Mouse (Mus musculus): ENCODE results near the gene Gnb4.

Gnb4 gene

DNA sequence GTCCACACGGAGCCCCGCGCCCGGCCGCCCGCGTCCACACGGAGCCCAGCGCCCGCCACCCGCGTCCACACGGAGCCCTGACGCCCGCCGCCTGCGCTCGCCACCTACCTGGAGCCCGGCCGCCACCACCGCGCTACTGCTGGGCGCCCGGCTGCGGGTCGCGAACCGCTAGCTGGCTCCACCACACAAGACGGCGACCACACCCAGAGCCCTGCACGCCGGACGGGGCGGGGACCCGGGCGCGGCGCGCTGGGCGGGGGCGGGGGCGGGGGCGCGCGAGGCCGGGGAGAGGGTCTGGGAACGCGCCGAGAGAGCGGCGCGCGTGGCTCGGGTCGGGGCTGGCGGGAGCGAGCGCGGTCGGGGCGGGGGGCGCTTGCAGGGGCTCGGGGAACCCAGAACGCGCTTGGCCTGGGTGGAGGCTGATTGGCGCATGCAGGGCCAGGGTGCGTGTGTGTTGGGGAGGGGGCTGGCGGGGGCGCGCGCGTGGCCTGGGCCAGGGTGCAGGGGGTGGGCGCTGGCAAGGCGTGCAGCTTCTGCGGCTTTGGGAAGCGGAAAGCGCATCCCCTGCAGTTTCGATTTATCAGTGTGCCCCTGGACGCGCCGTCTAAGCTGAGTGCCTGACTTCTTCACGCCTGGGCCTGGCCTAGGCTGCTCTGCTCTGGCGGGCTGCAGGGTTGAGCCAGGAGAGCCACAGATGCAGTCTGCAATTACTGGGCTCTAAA is at the start of gene Gnb4:
Gene Gnb4, minus strand, starts transcription at position 255 of the 722 bp plus-strand sequence.
- peak; percentile 74 for DNase-seq

DNA sequence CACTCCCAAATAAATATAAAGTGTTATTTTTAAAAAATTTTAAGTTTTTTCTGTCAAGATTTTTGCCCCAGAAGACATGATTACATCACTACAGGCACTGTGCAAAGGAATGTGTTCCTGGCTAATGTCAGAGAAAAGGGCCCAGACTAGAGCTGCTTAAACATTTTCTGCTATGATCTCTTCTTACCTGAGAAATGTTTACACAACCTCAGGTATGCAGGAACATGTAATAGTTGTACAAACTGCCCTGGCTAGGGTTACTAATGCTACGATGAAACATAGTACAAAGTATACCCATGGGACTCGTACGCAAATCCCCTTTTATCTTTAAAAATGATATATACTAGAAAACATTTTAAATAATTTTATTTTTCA is 45.2 kb upstream of the Gnb4 start:
- DNase-seq = no peak

DNA sequence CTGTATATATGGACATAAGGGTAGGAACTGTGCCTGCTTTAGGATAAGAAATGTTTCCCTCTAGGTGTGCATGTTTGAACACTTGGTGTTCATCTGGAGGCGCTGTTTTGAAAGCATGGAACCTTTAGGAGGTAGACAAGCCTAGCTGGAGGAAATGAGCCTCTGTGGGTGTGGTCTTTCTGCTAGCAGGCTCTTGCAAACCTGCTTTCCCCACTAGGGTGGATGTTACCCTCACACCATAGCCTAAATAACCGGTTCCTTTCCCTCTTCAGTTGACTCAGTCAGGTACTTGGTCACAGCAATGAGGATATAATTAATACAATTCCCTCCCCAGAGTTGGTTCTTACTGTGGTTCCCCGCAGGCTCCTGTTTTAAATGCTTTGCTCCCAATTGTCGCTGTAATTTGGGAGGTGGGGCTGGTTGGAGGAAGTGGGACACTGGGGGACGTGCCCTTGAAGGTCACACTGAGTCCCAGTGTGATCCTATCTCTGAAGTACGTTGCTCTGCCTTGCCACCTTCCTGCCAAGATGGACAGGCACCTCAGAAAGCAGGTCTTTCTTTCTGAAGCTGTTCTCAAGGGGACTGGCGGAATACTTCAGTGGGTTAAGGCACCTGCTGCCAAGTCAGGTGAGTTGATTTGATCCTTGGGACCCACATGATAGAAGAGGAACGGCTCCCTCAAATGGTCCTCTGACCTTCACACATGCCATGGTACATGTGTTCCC is 44.6 kb upstream of the Gnb4 start:
- DNase-seq = peak; percentile 37

DNA sequence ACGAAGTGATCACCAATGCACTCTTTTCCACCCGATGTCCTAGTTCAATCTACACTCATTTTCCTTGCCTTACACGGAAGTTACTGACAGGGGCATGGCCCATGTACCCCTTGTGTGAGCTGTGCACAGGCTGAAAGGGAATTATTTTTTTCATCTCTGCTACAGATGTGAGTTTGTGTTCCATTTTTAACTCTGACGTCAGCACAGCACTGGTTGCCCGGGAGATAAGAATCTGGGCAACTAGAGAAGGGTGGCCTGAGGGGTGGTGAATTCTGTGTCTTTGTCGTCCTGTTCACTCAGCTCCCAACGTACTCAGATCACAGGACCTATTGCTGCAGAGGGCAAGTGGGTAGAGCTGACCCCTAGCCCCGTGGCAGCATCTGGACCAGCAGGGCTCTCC is 43.9 kb upstream of the Gnb4 start:
- DNase-seq = peak; percentile 16

DNA sequence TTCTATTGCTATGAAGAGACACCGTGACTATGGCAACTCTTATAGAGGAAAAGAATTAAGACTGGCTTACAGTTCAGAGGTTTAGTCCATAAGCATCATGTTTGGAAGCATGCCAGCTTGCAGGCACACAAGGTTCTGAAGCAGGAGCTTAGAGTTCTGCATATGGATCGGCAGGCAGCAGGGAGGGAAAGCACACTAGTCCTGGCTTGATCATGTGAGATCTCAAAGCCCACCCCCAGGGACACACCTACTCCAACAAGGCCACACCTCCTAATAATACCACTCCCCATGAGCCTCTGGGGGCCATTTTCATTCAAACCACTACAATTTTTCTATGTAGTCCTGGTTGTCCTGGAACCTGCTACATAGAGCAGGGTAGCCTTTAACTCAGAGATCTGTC is 43.1 kb upstream of the Gnb4 start:
- DNase-seq = no peak

DNA sequence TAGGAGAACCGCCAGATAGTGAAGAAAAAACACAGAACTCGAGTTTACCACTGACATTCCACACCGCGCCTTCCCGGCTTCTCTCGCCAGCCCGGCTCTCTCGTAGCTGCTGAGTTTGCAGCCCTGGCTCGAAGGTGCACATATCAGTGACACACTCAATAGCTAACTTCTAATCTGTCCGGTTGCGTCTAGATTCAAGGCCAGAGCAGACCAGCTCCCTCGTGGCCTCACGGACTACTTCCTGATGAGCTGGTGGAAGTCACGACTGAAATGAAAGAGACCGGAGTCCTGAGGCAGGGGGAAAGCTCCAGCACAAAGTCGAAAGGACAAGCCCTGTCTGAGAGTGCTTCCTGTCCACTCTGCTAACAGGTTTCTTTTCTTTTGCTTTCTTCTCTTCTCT is 42.4 kb upstream of the Gnb4 start:
- DNase-seq = no peak

DNA sequence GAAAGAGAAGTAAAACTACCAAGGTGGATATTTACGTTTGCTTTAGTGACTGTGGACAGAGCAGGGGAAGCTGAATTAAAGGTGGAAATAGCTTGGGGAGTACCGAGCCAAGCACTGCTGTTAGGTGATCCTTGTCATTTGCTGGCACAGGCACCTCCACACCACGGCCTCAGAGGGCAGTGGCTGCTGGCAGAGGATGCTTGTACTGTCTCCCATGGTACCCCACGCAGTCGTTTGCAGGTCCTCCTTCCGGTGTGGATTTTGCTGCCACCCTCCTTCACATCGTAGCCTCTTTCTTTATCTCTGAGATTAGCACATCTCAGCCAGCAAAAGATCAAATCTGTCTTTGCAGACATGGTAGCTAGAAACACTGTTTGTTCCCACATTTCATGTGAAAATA is 42.0 kb upstream of the Gnb4 start:
- no peak for DNase-seq

DNA sequence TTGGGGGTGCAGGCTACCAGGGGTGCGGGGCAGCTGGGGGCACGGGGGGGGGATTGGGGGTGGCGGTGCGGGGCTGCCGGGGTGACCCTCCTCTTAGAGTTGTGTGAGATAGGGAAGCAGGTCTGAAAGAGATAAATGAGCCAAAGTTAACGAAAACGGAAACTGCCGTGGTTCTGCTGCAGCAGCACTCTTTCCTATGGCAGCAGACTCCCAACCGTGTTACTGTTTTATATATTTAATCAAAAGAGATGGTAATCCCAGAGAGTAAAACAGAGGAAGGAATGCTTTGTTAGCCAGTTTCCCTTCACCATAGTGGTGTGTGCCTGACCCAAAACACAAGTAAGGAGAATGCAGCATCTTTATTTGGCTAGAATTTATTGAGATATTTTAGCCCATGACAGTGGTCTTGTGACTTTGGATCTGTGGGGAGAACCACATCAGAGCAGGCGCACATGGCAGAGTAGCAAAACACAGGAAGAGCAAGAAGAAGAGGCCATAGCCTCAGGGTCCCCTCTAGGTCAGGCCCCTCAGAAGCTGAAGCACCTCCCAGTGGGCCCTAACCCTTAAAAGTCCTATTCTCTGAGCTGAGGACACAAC is 40.1 kb upstream of the Gnb4 start:
- DNase-seq = peak; percentile 15

DNA sequence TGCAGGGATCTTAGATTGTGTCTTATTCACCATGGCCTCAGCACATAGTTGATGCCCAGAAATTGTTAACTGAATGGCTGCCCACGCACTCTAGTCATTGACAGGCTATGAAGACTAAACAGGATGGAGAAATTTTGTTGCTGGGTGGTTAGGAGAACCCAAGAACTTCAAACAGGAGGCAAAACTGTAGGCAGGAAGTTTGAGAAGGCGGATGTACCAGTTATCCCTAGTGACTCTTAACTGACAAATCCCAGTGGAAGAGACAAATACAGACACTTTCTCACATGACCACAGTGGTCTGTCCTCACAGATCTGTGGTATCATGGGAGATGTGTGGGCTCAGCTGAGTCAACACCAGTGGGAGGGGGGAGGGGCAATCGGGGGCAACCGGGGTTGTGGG is 39.6 kb upstream of the Gnb4 start:
- no peak for DNase-seq

DNA sequence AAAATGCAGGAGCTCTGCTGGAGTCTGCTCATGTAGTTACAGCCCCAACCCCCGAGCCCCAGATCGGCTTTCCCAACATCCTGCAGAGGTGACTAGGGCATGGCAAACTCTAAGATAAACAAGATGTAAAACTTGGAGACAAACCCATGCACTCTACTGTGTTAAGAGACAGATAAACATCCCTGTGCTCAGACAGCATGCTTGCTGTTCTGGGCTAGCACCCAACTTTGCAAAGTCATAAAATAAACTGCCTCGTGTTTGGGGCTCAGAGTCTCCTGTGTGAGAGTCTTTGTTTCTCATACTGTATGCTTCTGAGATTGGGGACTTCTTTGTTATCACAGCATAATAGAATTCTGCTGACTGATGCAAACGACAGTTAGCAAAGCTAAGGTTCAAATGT is 36.4 kb upstream of the Gnb4 start:
- DNase-seq = no peak

DNA sequence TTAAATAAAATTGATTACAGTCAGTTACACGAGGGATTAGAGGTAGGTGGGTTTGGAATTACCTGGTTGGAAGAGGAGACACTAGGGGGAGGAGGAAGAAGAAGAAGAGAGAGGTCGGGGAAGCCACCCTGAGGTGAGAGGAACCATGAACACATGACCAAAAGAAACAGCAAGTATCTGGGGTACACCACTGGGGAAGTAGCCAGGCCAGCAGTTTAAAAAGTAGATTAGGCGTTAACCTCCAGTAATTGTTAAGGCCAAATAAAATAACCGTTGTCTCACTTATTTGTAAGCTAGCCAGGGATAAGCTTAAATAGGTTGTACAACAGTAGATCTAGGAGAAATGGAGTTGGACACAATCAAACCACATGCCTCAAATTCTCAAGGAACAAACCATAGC is 32.9 kb upstream of the Gnb4 start:
- DNase-seq = no peak

DNA sequence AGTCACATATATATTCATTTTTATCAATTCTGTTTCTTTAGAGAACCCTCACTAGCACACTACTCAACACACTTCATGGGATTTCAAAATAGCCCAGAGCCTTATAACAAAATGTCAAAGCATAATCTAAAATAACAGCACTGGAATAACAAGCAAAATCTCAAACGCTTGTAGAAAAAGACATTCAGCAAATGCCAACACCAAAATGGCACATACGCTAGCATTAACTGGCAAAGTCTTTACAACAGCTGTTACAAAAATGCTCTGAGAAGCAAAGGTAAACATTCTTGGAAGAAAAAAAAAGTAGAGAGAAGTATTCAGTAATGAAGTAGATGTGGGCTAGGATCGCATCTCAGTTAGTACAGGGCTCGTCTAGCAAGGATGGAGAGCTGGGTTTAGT is 30.5 kb upstream of the Gnb4 start:
- DNase-seq = no peak

DNA sequence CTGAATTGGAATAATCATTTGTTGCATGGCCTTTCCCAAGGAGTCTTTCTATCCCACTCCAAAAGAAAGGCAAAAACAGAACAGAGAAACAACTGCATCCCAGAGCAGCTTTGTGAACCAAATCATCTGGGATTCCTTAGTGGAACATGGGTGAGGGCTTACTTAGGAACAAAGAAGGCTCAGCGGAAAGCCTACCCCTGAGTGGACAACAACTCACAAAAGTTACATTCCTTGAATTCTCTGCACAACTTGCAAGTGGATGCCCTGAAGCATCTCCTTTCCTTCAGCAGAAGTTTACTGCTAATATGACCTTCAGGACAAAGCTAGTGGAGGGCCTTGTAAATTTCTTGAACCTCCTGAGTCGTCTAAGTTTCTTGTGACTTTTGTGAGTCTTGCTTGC is 28.4 kb upstream of the Gnb4 start:
- no peak for DNase-seq

DNA sequence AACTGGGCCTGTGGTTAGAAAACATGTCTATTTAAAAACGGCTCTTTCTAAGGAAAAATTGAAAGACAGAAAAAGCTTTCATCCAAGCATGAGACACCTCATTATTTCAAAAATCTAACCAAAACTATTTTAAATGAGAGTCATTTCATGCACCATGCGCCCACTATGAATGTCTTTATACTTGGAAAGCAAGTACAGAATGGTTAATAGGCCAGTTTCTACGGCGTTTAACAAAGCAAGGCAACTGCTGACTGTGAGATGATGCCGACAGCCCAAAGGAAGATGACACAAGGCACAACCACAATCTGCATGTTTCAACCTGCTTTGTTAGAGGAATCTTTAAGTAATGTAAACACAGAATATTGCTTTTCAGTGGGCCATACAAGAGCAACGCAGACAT is 25.7 kb upstream of the Gnb4 start:
- no peak for DNase-seq

DNA sequence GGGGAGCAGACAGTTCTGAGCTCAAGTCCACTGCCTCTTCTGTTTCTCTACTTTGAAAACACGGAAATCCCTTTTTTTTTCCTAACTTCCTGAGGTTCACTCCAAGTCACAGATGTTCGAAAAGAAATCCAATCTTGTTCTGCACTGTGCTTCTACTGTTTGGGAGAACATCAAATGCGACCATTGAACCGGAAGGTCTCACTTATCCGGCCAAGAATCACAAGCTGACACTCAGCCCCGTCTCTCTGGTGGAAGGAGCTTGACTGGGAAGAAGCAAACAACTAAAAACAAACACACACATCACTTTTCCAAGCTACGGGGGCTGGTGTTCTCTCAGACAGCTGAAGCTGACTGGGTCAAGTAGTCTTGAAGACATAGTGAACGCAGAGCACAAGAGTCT is 21.9 kb upstream of the Gnb4 start:
- no peak for DNase-seq

DNA sequence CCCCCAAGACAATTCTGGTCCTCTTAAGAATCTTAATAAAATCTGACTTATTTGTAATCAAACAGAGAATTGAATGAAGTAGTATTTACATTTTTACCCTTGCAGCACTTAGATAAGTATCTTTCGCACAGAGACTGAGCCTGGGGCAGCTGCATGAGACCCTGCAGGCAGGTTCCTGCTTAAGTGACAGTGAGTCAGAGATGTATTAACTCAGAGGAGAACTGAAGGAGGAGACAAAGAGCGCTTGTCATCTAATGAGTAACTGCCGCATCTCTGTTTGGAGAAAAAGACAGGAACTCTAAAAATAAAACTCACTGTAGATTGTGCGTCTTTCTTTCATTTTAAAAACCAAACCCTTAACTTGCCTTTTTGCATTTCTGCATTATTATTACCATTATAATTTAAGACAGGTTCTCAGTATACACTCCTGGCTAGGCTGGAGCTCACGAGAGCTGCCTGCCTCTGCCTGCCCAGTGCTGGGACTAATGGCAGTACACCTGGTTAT is 16.4 kb upstream of the Gnb4 start:
- peak; percentile 13 for DNase-seq

DNA sequence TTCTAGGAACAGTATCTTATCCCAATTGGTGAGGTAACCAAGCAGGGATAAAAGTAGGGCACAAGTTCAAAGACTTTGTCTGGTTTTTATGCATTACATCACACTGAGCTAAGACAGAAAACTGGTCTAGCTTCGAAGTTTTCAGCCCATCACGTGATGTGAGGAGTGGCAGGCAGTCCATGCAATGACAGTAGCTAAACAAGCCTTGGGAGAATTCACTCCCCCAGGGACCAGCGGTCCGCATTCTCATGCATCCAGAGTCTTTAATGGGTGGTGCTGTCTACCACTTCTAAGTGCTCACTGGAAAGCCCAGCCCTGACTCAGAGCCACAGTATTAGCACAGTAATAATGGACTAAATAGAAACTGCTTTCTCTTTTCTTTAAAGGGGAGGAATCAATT is 13.8 kb upstream of the Gnb4 start:
- DNase-seq = no peak

DNA sequence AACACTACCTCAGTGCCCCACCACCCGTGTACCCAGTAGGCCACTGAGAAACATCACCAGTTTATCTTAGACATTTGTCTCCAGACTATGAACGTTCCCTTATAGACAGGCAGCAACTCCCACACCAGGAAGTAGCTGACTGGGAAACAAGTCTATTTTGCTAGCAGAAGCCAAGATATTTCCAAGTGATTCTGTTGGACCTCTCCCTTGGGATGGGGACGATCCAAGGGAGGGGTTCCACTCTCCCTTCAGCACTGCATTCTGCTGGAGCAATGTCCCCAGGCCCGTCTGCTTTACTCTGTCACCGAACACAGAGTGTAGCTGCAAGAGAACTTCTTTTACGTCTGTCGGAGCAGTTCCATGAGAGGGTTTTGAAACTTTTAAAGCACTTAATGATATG is 11.8 kb upstream of the Gnb4 start:
- no peak for DNase-seq

DNA sequence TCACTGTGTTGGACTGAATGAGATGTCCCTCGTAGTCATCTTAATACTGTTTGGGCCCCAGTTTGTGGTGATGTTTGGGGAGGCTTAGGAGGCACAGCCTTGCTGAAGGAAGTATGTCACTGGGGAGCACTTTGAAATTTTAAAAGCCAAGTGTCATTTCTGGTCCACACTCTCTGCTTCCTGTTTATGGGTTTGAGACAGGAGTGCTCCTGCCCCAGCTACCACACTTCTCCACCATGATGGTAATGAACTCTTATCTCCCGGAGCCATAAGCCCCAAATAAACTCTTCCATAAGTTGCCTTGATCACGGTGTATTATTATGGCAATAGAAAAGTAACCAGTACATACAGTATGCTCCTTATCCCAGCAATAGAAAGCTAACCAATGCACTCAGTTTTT is 5.7 kb upstream of the Gnb4 start:
- no peak for DNase-seq

DNA sequence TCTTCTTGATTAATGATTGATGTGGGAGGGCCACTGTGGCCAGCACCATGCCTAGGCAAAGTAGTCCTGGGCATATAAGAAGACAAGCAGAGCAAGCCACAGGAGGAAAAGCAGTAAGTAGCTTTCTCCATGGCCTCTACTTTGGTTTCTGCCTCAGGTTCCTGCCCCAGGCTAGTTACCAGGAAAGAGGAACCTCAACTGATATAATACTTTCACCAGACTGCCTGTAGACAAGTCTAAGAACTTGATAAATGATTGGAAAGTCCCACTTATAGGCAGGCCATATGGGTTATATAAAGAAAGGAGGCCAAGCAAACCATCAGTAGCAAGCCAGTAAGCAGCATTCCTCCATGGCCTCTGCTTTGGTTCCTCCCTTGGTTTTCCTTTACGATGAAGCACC is 5.3 kb upstream of the Gnb4 start:
- no peak for DNase-seq

DNA sequence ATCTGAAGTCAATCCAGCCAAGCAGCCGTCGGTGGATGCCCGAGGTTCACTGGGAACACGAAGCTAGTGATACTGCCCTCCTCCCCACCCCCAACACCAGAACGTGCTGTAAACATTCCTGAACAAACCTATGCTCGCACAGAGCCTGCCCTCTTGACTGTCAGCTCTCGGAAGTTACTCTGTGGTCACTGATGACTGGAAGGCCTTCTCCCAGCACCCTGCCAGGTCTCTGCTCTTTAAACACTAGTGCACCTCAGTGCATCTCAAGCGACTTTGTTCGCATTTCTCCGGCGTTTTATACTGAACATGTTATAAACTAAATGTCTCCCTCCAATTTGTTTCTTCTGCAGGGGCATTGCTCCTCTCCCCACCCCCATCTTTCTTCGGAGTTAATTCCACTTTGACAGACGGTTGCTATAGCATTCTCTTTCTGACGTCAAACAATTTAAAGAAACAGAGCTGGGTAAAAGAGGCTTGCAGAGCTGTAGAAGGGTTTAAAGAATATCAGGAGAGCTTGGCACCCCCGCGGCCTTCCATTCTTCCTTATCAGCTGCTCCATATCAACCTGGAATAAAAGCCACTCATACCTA is 763 bp upstream of the Gnb4 start:
- peak; percentile 29 for DNase-seq

DNA sequence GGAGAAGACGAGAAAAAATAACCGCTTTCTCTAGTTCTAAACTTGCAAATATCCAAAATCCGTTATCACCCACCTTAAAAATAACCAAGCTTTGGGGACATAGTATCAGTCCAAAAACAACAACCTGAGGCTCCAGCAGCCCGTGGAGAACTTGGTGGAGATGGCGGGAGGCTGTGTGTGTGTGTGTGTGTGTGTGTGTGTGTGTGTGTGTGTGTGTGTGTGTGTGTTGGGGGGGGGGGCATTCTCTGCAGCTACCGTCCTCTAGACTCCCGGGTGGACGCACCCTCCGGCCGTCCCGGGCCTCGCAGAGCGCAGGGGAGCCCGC is 417 bp downstream of the Gnb4 start:
- no peak for DNase-seq

DNA sequence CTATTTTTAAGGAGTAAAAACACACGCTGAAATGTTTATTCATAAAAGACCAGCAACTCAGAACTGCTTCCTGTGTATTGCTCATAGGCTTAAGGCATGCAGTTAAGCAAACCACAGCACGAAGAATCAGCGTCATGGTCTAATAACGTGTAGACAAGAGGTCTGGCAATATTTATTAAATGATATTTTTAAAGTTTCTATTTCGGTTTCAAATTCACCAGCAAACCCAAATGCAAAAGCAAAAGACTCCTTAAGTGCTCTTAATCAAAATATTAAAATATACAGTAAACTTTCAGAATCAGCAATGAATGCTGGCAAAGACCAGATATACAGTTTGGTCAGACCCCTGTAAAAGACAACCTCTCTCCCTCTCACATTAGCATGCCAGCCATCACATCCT is 1.0 kb downstream of the Gnb4 start:
- DNase-seq = no peak

DNA sequence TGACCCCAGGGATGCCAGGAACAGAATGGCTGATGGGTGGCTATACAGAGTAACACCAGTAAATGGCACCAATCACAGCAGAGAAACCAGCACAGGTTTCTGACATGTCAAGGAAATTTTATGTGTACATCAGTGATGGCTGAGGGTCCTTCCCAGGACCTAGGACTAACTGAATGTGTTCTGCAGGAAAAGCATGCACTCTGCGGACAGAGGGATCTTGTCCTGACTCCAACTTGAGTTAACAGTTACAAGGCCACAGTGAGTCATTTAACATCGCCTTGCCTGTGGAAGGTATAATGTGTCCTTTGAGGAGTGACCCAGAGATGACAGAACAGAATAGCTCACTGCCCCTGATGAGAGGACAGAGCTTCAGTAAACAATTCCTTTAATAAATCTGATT is 1.6 kb downstream of the Gnb4 start:
- no peak for DNase-seq

Measured in thymus, postnatal 14 days (tissue).